Mouse (Mus musculus) thymus, postnatal 25 days (tissue): Measurements from ENCODE around the gene Hoxb13.
A peak's percentile ranks its signal among the peaks of the same experiment; 100 is the strongest.

Experiments used
- DNase-seq: peaks from one replicate; pipeline ENCODE4 v3.0.0; 2022

The Hoxb13 gene

DNA sequence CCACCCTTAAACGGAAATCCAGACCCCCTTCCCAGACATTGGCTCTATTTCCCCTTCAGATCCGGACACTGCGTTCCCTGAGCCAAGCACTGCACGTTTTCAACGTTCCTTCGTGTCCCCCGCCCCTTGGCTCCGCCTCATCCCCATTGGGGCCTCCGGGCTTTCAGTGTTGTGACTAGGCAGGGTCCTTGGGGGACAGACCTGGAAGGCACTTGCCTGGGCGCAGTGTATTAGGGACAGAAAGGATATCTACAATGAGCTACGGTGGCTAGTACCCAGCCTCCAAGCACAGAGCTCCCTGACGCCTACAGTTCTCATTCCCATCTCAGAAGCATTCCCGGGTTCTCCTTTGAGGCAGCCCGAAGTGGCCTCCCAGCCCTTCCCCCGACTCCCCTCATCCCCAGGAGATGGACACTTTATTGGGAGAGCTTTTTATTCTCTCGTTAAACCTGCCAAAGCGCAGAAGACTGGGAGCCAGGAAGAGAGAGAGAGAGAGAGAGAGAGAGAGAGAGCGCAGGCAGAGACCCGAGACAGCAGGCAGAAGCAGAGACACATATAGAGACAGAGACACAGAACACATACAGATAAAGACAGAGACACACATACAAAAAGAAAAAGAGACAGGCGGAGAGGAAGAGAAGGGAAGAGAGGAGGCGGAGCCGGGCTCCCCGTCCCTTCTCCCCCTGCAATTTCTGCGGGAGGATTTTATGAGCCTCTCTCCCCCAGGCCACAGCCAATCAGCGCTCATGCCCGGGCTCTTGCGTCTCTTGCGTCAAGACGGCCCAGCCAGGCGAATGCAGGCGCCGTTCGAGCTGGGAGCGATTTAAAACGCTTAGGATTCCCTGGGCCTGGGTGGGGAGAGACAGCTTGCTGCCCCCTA lies at the start of gene Hoxb13:
Hoxb13 (plus strand) TSS at position 796 of the 880 bp plus-strand sequence.
- no peak for DNase-seq

DNA sequence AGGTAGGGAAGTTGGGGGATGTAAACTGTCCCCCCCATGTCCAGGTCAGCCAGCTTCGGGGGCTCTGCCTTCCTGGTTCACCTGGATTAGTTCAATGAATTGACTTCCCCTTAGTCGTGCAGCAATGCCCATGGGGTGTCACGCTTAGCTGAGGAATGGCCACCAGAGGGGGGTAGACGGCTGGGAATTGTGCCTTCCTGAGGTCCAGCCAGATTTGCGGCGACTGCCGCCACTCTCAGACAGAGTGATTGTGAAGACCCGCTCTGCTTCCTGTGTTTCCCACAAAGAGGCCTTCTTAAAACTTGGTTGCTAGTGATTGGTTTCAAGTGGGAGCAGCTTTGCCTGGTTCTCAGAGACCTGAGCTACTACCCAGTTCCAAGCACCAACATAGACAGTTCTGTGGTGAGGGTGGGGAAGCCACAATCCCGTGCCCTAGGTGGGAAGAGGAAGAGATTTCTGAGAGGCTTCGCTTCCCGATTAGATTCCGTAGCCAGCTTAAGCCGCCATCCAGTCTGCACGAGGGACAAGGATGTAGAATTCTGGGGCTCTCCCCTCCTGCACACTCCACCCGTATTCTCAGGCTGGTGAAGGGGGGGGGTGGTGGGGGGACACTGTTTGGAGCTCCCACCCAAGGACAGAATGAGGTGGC lies 48.4 kb upstream of the Hoxb13 start:
- DNase-seq, result peak; percentile 19

DNA sequence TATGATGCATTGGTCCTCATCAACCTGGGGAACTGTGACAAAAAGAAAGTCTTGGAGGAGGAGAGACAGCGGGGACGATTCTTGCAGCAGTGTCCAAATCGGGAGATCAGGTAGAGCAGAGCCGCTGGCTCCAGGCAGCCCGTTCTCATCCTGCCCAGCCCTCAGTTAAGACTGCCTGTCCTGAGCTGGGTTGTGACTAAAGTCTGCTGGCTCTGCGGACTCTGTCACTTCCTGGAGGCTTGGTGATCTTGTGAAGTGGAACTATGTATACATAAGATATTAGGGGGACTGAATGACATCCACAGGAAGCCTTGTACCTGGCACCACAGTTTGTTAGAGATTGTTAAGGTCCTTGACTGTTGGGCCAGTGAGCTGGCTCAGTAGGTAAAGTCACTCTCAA lies 46.6 kb upstream of the Hoxb13 start:
- DNase-seq, result no peak

DNA sequence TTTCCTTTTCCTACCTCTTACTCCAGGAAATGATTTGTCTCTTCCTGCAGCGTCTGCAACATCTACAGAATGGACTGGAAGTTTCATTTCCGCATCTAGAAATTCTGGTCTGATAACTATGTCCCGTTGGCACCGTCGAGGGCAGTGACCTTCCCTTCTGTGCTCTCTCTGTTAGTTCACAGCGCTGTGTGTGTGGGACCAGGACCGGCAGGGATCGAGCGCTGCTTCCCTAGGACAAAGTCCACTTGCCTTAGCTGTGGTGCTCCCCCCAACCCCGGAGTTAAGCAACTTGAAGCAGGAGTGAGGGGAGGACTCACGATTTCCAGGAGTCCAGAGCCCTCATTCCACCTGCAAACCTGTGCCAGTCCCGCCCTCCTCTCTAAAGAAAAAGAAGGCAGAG lies 29.3 kb upstream of the Hoxb13 start:
- no peak for DNase-seq

DNA sequence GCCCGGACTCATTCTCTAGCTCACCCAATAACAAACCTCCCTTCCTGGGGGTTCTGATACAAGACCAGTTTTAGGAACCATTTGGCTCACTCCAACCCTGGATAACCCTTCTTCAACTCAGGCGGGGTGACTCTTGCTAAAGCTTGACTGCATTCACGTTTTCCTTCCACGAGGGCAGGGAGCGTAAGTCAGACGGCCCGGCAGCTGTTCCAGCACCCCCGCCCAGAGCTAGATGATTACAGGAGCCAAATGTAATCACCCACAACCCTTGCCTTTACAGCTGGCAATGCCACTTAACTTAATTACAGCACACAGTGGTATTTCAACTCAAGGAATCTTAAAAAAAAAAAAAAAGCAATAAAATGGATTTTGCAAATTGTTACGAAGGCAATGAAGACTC lies 26.0 kb upstream of the Hoxb13 start:
- no peak for DNase-seq

DNA sequence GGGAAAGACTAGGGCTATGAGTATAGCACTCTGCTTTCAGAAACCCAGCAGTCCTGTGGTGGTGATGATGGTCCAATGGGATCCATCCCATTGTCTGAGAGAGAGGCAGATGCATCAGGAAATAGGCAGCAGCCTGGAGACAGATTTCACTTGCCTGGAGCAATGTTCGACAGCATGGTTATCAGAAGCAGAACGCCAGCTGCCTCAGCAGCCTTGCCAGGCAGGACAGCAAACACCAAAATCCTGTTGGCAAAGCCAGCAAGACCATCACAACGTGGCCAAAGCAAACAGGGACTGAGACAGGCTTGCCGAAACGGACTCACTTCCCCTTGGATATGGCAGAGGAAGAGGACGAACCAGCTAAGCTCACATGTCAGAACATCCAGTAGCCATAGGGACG lies 25.1 kb upstream of the Hoxb13 start:
- no peak for DNase-seq

DNA sequence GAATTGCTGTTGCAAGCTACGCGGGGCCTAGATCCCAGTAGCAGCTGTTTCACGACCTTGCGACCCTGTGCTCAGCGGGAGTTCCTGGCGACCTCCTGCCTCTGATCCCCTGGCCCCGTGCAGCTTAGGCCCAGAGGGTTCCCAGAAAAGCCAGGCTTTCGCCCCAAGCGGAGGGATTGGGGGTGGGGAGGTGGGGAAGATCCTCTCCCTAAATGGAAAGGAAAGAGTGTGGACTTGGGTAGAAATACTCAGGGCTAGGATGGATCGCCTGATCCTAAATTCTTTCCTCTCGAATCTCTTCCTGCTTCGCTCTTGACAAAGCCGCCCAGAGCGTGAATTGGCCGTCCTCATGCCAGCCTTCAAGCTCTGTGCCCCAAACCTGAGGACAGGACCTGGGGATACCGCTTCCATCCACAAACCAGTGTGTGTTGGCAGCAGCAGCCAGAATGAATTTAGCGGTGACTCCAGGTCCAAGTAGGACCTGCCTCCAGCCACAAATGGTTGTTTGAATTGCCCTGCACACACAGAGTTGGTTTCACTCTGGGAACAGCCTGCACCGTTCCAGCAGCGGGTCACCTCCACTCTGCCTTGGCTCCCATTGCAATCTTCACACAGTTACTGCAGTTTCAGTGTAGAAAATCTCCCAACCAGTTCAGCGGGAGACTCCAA lies 23.3 kb upstream of the Hoxb13 start:
- DNase-seq, result no peak

DNA sequence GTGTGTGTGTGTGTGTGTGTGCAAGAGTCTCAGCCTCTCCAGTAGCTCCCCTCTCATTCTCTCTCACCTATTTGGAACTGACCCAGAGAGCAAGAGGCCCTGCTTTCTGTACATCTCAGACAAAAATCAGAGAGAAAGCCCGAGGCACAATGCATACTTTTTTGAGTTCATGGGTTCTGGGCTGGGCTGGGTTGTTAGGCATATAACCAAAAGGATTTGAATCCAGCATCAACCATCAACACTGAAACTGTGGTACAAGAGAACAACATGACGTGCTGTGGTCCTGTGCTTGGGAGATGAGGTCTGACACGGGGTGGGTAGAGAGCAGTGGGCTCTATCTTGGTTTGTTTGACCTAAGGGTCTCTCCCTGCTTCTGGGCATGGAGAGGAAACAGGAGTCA lies 22.5 kb upstream of the Hoxb13 start:
- no peak for DNase-seq

DNA sequence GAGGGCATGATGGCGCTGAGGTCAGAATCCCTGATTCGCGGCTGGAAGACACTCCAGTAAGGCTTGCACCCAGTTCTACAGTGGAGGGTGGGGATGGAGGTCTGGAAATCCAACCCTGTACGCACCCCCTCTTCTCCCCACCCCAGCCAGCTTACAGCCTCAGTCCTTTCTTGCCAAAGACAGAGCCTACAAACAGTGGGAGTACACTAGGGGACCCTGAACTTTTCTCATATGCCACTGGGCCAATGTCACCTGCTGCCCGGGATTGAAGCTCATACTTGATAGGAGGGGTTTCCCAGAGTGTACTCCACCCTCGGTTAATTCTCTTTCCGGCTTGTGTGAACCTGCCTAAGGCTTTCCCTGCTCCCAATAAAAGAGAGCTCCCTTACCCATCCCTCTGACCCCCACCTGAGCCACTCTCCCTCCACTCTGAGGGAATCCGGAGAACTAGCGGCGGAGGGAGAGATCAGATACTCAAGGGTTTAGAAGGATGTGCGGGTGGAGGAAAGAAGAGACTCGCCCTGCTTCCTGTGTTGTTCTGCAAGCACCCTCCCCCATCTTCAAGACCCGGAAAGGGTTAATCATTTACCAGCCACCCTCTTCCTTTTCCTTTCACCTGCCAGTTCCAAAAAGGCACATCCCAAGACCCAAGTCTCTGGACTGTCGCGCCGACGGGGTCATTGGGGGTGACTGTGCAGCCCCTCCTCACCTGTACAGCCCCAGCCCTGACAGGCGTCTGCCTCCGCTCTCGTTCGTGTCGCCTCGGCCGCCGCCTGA lies 21.4 kb upstream of the Hoxb13 start:
- no peak for DNase-seq

DNA sequence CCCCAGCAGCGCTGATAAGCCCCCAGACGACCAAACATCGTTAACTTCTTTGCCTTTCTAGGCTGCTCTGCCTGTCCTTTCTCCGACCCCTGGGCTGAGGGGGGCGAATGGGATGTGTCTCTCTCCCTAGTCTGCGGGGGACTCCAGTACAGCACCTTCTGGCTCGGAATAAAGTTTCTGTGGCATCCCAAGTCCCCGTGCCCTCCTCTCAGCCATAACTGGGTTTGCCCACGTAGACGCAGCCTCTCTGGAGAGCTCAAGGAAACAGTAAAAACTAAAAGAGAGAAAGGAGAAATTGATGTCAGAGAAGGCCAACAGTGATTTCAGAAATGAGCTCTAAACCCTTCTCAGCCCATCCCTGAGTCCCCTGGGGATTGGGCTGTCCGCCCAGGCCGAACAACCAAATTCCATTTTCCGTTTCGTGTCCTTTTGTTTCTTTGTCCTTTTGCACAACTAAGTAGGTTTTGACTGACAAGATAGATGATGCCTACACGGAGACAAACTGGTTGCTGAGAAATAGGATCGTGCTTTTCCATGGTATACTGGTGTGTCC lies 20.8 kb upstream of the Hoxb13 start:
- no peak for DNase-seq

DNA sequence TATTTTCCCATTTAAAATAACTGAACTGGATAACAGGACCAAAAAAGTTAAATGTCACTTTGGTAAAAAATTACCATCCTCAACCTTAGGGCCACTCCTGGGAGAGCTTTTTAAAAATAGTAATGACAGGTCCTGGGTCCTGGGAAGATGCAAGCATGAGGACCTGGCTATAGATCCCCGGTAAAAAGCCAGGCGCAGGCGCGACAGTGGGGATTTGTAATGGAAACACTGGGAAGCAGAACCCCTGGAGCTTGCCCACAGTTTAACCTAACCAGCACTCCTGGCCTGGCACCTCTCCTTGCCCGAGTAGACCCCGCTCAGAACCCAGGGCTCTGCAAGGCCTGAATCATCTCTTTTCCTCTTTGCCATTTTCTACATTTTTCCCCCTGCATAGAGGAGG lies 19.2 kb upstream of the Hoxb13 start:
- no peak for DNase-seq

DNA sequence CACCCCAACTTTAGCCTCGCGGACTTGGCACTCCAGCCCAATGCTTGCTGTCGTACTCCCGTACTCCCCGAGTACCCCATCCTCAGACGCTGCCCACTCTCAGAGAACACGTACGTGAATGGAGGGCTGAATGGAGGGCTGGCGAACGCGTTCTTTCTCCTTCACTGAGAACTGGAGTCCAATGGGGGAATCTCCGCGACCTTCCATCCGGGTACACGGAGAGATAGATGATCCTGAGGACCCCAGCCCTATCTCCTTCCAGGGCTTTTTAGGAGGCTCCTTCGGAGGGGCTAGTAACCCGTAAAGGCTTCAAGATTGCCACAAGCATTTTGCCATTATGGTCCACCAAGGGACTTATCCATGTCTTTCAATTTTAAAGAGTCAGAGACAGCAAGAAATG lies 18.6 kb upstream of the Hoxb13 start:
- DNase-seq, result no peak

DNA sequence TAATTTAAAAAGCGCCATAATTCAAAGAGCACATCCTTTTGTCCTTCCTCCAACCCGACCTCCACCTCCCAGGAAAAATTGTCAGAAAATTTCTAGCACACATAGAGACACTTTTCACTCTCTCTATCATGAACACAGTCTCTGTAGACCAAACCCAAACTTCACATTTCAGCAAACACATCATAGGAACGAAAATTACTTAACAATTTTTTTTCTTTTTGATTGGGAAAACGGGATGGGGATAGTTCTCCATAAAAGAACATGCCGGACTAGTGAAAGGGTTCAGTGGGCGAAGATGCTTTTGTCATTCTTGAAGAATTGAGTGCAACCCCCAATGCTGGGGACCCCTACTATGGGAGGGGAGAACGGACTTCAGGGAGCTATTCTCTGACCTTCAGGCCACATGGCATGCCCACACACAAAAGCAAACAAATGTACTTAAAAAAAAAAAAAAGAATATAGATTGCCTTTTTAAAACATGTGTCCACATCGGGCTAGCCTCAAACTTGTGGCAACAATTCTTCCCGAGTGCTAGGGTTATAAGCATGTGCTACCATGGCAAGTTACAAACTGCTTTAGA lies 18.1 kb upstream of the Hoxb13 start:
- DNase-seq, result no peak

DNA sequence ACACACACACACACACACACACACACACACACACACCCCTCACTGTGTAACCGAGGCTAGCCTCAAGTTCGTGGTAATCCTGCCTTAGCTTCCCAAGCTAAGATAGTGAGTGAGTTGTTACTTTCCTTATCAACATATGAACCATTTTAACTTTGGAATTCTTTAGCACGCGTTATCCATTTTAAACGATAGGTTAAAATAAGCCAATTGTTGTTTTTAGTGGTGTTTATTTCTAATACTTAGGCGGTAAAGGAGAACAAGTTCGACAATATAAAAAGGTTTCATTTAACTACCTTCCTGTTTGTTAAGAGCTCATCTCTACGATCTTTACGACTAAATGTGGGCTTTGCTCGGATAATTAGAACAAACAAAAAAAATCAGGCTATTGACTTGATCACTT lies 17.3 kb upstream of the Hoxb13 start:
- no peak for DNase-seq

DNA sequence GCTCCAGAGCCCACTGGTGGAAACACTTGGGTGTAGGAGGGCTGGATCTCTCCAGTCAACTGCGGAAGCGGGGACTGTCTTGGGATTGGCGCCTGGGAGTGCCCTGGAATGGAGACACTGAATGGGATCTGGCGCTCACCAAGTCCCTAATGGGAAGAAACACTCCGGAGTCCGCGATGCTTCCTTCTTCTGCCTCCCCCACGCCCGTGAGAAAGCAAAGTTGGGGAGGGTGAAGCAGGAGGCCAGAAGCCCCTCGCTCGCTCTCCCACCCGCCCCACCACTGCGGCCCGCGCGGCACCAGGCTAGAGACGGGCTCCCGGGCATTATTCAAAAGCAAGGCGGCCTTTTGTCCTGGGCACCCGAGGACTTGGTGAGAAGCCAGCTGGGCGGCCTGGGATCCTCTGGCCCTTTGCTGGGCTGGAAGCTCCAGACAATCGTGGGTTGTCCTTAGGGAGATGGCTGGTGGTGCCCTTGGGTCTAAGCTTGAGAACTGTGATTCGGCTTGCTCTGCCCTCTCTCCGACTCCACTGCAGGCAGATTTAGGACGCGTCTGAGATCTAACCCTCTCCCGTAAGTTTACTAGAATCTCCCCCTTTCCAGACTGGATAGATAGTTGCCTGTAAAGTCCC lies 16.5 kb upstream of the Hoxb13 start:
- no peak for DNase-seq

DNA sequence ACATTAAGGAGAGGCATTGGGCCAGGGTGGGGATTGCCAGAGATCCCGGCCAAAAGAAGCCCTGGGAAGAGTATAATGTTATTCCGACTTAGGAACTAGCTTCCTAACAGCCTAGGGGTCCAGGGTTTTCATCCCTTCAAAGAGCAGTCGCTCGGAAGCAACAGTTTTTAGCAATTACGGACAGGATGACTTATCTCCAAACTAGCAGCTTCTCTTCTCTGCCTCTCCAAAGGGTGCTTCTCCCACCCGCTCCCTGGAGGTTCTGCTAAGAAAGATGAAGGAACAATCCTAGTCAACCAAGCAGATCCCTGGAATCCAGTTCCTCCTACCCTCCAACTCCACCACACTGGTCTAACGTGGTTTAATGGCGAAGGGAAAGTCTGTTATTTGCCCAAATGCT lies 15.8 kb upstream of the Hoxb13 start:
- DNase-seq, result no peak

DNA sequence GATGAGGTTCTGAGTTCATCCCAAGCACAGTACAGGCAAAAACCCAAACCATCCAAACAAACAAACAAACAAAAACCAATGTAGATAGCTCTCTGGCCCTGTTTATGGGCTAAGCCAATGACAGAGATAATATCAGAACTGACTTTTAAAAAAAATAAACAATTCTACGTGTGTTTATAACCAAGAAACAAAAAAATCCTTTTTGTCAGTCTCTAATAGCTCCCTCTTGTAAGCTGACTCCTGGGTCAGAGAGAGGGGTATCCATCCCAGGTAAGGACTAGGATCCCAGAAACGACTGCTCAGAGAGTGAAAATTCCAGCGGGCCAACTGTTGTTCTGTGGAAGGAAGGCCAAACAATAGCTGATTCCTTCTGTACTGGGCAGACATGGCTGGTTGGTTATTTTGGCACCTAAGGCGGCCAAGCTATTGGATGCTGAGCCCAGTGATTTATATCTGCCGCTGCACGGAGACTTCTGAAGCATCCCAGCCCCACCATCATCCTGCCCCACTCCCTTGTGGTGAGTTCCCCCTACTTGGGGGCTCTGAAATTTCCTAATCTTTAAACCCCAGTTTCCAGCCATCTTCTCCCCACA lies 15.1 kb upstream of the Hoxb13 start:
- DNase-seq, result no peak

DNA sequence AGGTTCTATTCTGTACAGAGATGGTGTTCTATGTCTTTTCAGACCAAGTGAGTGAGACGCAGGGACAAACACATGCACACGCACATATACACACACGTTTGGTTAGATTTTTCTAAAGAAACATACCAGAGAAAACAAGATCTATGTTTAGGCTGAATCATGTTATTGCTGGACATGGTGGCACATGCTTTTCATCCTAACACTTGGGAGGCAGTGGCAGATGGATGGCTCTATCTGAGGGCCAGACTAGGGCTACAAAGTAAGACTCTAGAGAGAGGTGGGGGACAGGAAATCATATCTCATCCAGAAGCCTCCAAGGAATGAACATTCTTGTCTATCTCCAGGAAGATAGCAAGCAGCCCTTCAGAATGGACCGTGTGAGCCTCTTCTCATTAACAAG lies 13.1 kb upstream of the Hoxb13 start:
- DNase-seq, result no peak

DNA sequence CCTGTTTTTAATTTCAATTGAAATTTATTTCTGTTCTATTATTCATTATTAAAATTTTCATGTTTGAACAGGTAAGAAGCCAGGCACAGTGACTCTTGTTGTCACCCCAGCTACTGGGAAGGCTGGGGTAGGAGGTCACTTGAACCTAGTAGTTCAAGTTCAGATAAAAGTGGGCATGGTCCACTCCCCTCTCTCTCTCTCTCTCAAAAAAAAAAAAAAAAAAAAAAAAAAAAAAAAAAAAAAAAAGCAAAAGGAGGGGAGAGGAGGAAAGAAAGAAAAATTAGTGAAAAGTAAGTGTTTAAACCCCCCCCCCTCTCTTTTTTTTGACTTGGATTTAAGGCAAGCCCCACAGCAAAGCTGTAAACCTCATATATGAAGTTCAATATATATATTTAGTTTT lies 9.9 kb upstream of the Hoxb13 start:
- no peak for DNase-seq

DNA sequence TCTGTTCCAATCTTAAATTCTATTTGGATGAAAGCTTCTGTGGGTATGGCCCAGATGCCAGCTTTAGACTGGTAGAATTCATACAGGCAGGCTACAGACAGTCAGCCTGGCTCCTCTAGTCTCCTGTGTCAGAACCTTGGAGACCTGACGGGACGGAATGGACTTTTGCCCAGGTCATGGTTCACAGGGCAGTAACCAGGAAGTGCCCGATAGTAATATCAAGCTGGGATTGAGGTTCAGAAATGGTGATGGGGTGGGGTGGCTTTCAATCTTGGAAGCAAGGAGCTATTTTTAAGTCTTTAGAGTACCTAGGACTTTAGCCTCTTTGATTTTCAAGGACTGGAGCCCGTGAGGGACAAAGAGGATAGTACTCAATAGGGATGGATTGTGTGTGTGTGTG lies 6.8 kb upstream of the Hoxb13 start:
- no peak for DNase-seq

DNA sequence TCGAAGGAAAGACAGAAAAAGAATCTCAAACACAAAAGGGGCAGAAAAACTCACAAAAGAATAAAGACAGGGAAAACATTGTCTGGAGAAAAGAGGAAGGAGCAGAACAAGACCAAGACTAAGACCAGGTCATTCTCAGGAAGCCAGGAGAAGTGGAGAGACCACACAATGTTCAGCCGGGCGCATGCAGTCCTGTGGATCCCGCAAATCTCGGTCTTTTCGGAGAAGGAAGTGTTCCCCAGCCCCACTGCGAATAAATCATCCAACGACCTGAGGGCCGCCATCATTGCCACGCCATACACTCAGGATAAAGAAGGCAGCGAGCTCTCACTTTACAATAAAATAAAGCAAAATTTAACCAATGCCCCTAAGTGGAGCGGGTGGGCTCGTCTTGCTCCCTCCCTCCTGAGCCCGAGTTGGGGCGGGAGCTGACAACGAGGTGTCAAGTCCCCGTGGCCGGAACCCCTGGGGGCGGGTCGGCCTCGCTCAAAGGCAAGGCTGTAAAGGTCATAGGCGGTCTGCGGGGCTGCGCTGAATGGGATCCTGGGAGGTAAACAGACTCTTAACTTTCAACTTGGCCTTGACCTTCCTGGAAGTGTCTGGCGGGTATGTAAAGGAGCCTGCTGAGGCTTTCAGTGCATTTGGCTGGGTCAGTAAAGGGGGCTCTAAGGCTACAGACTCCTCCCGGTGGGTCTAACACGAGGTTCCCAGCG lies 4.2 kb upstream of the Hoxb13 start:
- no peak for DNase-seq
